Mouse (Mus musculus) embryonic fibroblast, embryonic 13.5 days (primary cell): ENCODE results near the gene Dock3. TPM values are rescaled to one million over a fixed set of nuclear protein-coding genes. Genes with fewer than 3 reads are reported as not detected.

ENCODE experiments used
- H3K27ac ChIP-seq: 2 replicates; pipeline ENCODE4 v1.5.1; 2012; ENCODE audit warnings: low read length, control low read depth, inconsistent platforms; ENCODE audit not compliant: insufficient read depth
- H3K4me1 ChIP-seq: 2 replicates; pipeline ENCODE4 v1.6.1; 2011; ENCODE audit warnings: low read length; ENCODE audit not compliant: control insufficient read depth, insufficient read depth
- H3K4me3 ChIP-seq: 2 replicates; pipeline ENCODE4 v1.5.1; 2011; ENCODE audit warnings: mild to moderate bottlenecking, control low read depth, low read length; ENCODE audit not compliant: insufficient read depth
- CTCF ChIP-seq: IDR thresholded peaks from 2 replicates; pipeline ENCODE4 v1.5.1; 2011; ENCODE audit warnings: mild to moderate bottlenecking, control low read depth, low read length, moderate library complexity, borderline replicate concordance; ENCODE audit not compliant: insufficient read depth
- POLR2A ChIP-seq: IDR thresholded peaks from 2 replicates; pipeline ENCODE4 v1.6.1; 2011; ENCODE audit warnings: low read depth, mild to moderate bottlenecking, control low read depth, low read length, moderate library complexity
- polyA plus RNA-seq: library from polyadenylated mRNA; stranded (reverse); fragments of >200 nt; gene quantifications from 2 replicates; pipeline ENCODE4 v1.2.4, GENCODE M21; 2011; ENCODE audit warnings: low read depth; ENCODE audit not compliant: missing spikeins, insufficient read length

The Dock3 gene
- polyA plus RNA-seq, 1 experiment, result 0.18 TPM

- TF ChIP-seq POLR2A (no peak), CTCF (no peak)
- Histone ChIP-seq H3K4me3 (no peak overlapping the region), H3K4me1 (no peaks in the 10 kb centered on the region), H3K27ac (no peak overlapping the region)
These were observed 316.8 kb downstream of the Dock3 start for GRCm38 (mm10) chr9:106914878-106915277.

DNA sequence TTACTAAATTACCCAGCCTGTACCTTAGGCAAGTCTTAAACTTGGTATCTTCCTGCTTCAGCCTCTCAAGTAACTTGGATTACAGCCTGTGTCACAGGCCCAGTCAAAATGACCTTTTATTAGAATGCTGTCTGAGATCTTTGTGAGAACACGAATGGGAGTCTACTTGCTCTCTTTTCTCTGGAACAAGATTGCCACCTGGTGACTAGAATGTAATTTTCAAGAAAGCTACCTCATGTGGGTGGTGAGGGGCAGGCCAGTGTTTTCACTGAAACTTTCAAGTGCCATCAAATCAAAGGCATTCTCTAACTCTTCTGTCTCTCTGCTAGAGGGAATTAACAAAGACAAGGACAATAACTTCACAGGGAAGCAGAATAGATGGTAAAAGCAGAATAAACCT lies 317.9 kb downstream of the Dock3 start:
- Histone ChIP-seq H3K4me1 (no peaks in the 10 kb centered on the region), H3K4me3 (no peak overlapping the region), H3K27ac (no peak overlapping the region)
- TF ChIP-seq CTCF (no peak), POLR2A (no peak)

GRCm38 (mm10) chr9:106911624-106912023 lies 320.1 kb downstream of the Dock3 start:
- TF ChIP-seq POLR2A (no peak), CTCF (no peak)
- no peak overlapping the region for H3K27ac ChIP-seq
- H3K4me1 ChIP-seq, result no peaks in the 10 kb centered on the region
- no peak overlapping the region for H3K4me3 ChIP-seq

DNA sequence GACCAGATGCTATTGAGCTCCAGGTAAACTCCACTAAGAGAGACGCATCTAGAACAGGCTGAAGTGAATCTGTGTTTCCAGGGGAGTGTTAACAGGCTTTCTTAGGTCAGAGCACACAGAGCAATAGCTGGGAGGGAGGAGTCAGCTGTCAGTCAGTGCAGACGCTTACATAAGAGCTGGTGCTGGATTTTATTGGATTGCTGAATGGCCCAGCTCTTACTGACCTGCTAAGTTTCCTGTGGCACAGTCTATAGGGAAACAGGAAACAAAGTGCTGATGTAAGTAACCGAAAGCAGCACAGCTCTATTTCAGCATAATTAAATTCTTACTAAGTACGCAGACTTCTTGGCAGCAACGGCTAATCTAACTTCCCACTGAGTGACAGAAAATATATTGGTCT lies 323.0 kb downstream of the Dock3 start:
- no peaks in the 10 kb centered on the region for H3K4me1 ChIP-seq
- TF ChIP-seq CTCF (no peak), POLR2A (no peak)
- no peak overlapping the region for H3K27ac ChIP-seq
- no peak overlapping the region for H3K4me3 ChIP-seq

DNA sequence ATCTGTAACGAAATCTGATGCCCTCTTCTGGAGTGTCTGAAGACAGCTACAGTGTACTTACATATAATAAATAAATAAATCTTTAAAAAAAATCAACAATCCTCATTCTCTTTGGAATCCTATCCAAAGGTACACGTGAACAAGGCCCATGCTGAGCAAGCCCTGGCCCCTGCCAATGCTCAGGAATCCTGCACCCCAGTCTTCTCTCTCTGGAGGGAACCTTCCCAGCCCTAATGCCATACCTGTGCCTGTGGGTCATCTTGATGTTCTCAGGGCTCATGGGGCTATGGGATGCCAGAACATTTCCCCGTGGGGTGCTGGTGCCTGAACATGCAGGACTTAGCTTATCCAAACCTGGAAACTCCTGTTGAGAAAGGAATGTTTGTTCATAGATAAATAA lies 323.5 kb downstream of the Dock3 start:
- no peak for TF ChIP-seq CTCF
- no peak for TF ChIP-seq POLR2A
- H3K27ac ChIP-seq, result no peak overlapping the region
- H3K4me1 ChIP-seq, result no peaks in the 10 kb centered on the region
- no peak overlapping the region for H3K4me3 ChIP-seq

GRCm38 (mm10) chr9:106906597-106906996 lies 325.1 kb downstream of the Dock3 start:
- no peak overlapping the region for H3K4me3 ChIP-seq
- no peak overlapping the region for H3K27ac ChIP-seq

DNA sequence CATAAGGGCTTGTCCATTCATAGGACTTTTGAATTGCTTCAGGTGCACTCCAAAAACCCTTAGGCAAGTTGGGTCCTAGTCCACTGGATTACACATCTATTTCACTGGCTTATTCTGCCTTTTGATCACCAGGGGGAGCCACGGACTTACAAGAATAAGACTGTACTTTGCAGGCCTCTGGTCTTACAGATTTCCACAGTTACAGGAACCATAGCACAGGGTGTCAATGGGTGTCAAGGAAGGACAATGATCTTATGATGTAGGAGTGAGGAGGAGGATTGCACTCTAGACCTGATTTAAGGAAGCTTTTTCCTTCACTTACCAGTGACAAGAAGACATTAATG lies 327.9 kb downstream of the Dock3 start:
- no peaks in the 10 kb centered on the region for H3K4me1 ChIP-seq
- no peak overlapping the region for H3K27ac ChIP-seq
- no peak for TF ChIP-seq POLR2A
- no peak for TF ChIP-seq CTCF
- H3K4me3 ChIP-seq, result no peak overlapping the region

More at GRCm38 (mm10) chr9:106906597-106906996, 325.1 kb downstream of the Dock3 start:
- TF ChIP-seq CTCF (no peak), POLR2A (no peak)
- H3K4me1 ChIP-seq, result no peaks in the 10 kb centered on the region

DNA sequence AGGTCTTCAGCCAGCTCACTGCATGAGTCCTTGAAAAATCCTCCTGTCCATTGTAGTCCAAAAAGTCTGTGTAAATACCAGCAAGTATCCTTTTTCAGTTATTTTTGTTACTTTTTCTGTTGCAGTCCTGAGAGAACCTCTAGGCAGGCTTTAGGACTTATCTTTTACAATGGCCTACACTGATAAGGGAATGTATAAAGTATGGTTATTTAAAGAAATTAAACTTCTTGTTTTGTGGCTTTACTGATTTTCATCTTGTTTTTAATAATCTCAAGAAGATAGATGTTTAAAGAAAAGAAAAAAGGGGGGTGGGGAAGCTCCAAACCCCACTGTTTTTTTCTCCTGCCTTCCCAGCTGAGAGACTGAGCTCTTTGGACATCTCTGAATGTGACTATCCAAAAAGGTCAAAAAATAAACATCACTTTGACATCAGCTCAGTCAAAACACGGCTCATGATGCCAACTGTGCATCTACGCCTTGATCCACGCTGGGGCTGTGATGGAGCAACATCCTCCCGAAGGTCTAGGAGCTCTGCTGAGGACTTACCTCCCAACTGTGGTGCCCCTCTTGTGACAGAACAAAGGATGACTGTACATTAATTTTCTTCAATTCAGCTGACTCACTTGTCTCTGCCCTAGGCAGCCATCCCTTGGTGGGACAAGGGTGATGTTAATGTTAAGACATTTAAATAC lies 328.5 kb downstream of the Dock3 start:
- no peak overlapping the region for H3K27ac ChIP-seq
- no peak overlapping the region for H3K4me3 ChIP-seq
- no peak for TF ChIP-seq POLR2A
- TF ChIP-seq CTCF, result no peak
- H3K4me1 ChIP-seq, result no peaks in the 10 kb centered on the region

GRCm38 (mm10) chr9:106901596-106901995 lies 330.1 kb downstream of the Dock3 start:
- no peak overlapping the region for H3K27ac ChIP-seq
- H3K4me3 ChIP-seq, result no peak overlapping the region
- TF ChIP-seq POLR2A (no peak), CTCF (no peak)
- no peaks in the 10 kb centered on the region for H3K4me1 ChIP-seq

DNA sequence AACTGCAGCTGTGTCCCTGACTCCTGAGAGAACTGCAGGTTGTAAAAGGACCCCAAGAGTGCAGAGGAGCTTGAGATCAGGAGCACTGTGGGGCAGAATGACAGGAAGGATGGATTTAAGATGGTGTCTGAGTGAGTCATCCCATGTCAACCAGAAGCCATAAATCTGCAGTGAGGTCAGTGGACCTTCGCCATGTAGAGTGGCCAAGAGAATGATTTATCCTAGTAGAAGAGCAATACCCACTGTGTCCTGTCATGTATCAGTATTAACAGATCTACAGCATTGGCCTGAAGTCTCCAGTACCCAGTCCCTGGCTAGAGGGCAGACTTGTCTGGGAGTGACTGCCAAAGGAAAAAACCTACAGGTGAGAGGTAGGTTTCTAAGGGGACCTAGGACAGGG lies 332.8 kb downstream of the Dock3 start:
- Histone ChIP-seq H3K27ac (no peak overlapping the region), H3K4me3 (no peak overlapping the region), H3K4me1 (no peaks in the 10 kb centered on the region)
- TF ChIP-seq POLR2A (no peak), CTCF (no peak)

GRCm38 (mm10) chr9:106893327-106893726 lies 338.4 kb downstream of the Dock3 start:
- TF ChIP-seq CTCF (no peak), POLR2A (no peak)
- H3K4me3 ChIP-seq, result no peak overlapping the region

More at GRCm38 (mm10) chr9:106893327-106893726, 338.4 kb downstream of the Dock3 start:
- Histone ChIP-seq H3K4me1 (peaks cover 9% of the 10 kb centered on the region), H3K27ac (no peak overlapping the region)
